Comparison of ENCODE assay signal across 17 mouse cellular contexts in genomic region chr13:52994197-52994881, GRCm38 (mm10). TPM values are rescaled to one million over a fixed set of nuclear protein-coding genes. Genes with fewer than 3 reads are reported as not detected.
A peak's percentile ranks its signal among the peaks of the same experiment; 100 is the strongest.
DNase-seq lines count a peak whose midpoint lies in the region; ATAC-seq and TF ChIP-seq lines count a peak whose summit lies in the region.
"Had no signal": no experiment of that assay in that cellular context is flagged by ENCODE, and none has a peak within 500 bp of the region (broad histone marks: within the 10 kb centered on the region; RNA-seq: fewer than 3 reads in every experiment).

No protein-coding gene starts in this region.

- no peak for DNase-seq in kidney, adult 18-20 months
- DNase-seq in Patski (ENCODE audit: low read depth, low spot score): peak; percentile 80
- peak; percentile 70 for DNase-seq in embryonic facial prominence, embryonic 14.5 days (ENCODE audit: low spot score)
- no peak for DNase-seq in liver, postnatal 0 days
- DNase-seq in urinary bladder, postnatal 4 days (ENCODE audit: low spot score in 2 of 2): no peak
- DNase-seq in layer of hippocampus, adult 11-12 months (ENCODE audit: low spot score): no peak
- DNase-seq: adrenal gland, postnatal 10 days; cerebellum, postnatal 14 days; gastrocnemius, postnatal 10 days; layer of hippocampus, adult 9-11 months; left cerebral cortex, postnatal 4 days; lung, postnatal 36 days had no signal

- no peaks in the 10 kb centered on the region for H3K9me3 ChIP-seq in kidney, embryonic 14.5 days (ENCODE audit: control insufficient read depth, low read length)
- H3K9me3 ChIP-seq in embryonic facial prominence, embryonic 14.5 days (ENCODE audit: control insufficient read depth, low read length): peaks cover 12% of the 10 kb centered on the region; the same call in 1 of the 2 replicates
- no peaks in the 10 kb centered on the region for H3K9me3 ChIP-seq in liver, postnatal 0 days (ENCODE audit: low read length)
- 0 out of 2 replicates have a peak, but pooled peaks cover 2% of the 10 kb centered on the region for H3K9me3 ChIP-seq in forebrain, embryonic 16.5 days (ENCODE audit: control insufficient read depth, low read length)
- H3K9me3 ChIP-seq: midbrain, embryonic 13.5 days; neural tube, embryonic 12.5 days had no signal

- peak; percentile 38; the same call in 1 of the 2 replicates for TF ChIP-seq EP300 in liver, postnatal 0 days (IDR thresholded peaks at IDR 0.05; ENCODE audit: low read depth)

- CTCF ChIA-PET in Patski (lab: Charles Lee): interaction anchor here (0.9 to 2.2 kb wide), 12 partner anchors 9 to 344 kb away, joined by 3 to 6 read pairs (median 3); partner anchors contain the start of gene Nfil3

- H3K27me3 ChIP-seq in kidney, embryonic 14.5 days (ENCODE audit: control insufficient read depth, insufficient read depth, low read length): no peaks in the 10 kb centered on the region
- no peaks in the 10 kb centered on the region for H3K27me3 ChIP-seq in Patski
- H3K27me3 ChIP-seq in embryonic facial prominence, embryonic 14.5 days (replicated peaks; ENCODE audit: control insufficient read depth, insufficient read depth, low read length): no peaks in the 10 kb centered on the region
- no peaks in the 10 kb centered on the region for H3K27me3 ChIP-seq in liver, postnatal 0 days (ENCODE audit: insufficient read depth, low read length)
- H3K27me3 ChIP-seq in forebrain, embryonic 16.5 days (replicated peaks; ENCODE audit: control insufficient read depth, insufficient read depth, low read length): no peaks in the 10 kb centered on the region
- H3K27me3 ChIP-seq: CH12.LX; midbrain, embryonic 13.5 days; neural tube, embryonic 12.5 days had no signal

- H3K36me3 ChIP-seq in kidney, embryonic 14.5 days (ENCODE audit: control insufficient read depth, insufficient read depth, low read length): no peaks in the 10 kb centered on the region
- H3K36me3 ChIP-seq in embryonic facial prominence, embryonic 14.5 days (ENCODE audit: control insufficient read depth, insufficient read depth, low read length): no peaks in the 10 kb centered on the region
- H3K36me3 ChIP-seq in liver, postnatal 0 days (replicated peaks; ENCODE audit: insufficient read depth, low read length): no peaks in the 10 kb centered on the region
- H3K36me3 ChIP-seq in forebrain, embryonic 16.5 days (ENCODE audit: control insufficient read depth, insufficient read depth): no peaks in the 10 kb centered on the region
- H3K36me3 ChIP-seq: midbrain, embryonic 13.5 days; neural tube, embryonic 12.5 days had no signal

- TF ChIP-seq CTCF in Patski (IDR thresholded peaks at IDR 0.05): no peak
- TF ChIP-seq CTCF in liver, postnatal 0 days (IDR thresholded peaks at IDR 0.05; ENCODE audit: low read depth): no peak

- no peak overlapping the region for H3K4me3 ChIP-seq in kidney, embryonic 14.5 days (ENCODE audit: low read length)
- no peak overlapping the region for H3K4me3 ChIP-seq in embryonic facial prominence, embryonic 14.5 days (ENCODE audit: low read depth, low read length)
- H3K4me3 ChIP-seq in liver, postnatal 0 days (ENCODE audit: low read depth, low read length): no peak overlapping the region
- H3K4me3 ChIP-seq in forebrain, embryonic 16.5 days (replicated peaks; ENCODE audit: low read length): no peak overlapping the region
- H3K4me3 ChIP-seq: midbrain, embryonic 13.5 days; neural tube, embryonic 12.5 days had no signal

- POLR2A ChIA-PET in Patski (lab: Charles Lee): interaction anchor here (0.9 to 1.6 kb wide), 3 partner anchors 11 to 40 kb away, joined by 3 to 5 read pairs (median 5); no protein-coding TSS in a partner anchor

- WGBS in kidney, embryonic 14.5 days: 54% methylated on average over 10 of the region's 10 CpGs
- WGBS in embryonic facial prominence, embryonic 14.5 days: 61% methylated on average over 10 of the region's 10 CpGs
- 64% methylated on average over 10 of the region's 10 CpGs for WGBS in liver, postnatal 0 days (ENCODE audit: insufficient replicate concordance)
- 90% methylated on average over 10 of the region's 10 CpGs for WGBS in forebrain, embryonic 16.5 days

- in situ Hi-C loops in Patski (cut with MboI; ENCODE audit: low pct_unique_long_range_greater_than_20kb): loop anchor here (25.0 kb wide), 1 partner anchor 757 kb away; no protein-coding TSS in a partner anchor

- H3K4me1 ChIP-seq in kidney, embryonic 14.5 days (ENCODE audit: control insufficient read depth, insufficient read depth, low read length): peaks cover 11% of the 10 kb centered on the region; the same call in 1 of the 2 replicates
- peaks cover 8% of the 10 kb centered on the region for H3K4me1 ChIP-seq in embryonic facial prominence, embryonic 14.5 days (ENCODE audit: control insufficient read depth, insufficient read depth, low read length)
- peaks cover 9% of the 10 kb centered on the region for H3K4me1 ChIP-seq in liver, postnatal 0 days (ENCODE audit: insufficient read depth)
- H3K4me1 ChIP-seq in forebrain, embryonic 16.5 days (replicated peaks; ENCODE audit: control insufficient read depth, insufficient read depth, low read length): no peaks in the 10 kb centered on the region
- H3K4me1 ChIP-seq: midbrain, embryonic 13.5 days; neural tube, embryonic 12.5 days had no signal

- peak; percentile 29; the same call in 1 of the 2 replicates for ATAC-seq in kidney, embryonic 14.5 days (ENCODE audit: low FRiP score, low TSS enrichment)
- ATAC-seq in Patski: peak; percentile 79
- peak; percentile 50 for ATAC-seq in embryonic facial prominence, embryonic 14.5 days (ENCODE audit: low read depth)
- ATAC-seq in liver, postnatal 0 days: peak; percentile 93
- no peak for ATAC-seq in forebrain, embryonic 16.5 days
- ATAC-seq: midbrain, embryonic 13.5 days had no signal

- 0 out of 2 replicates have a peak overlapping the region, but pooled peaks have one; percentile 24 for H3K27ac ChIP-seq in kidney, embryonic 14.5 days (ENCODE audit: low read depth, low read length)
- H3K27ac ChIP-seq in embryonic facial prominence, embryonic 14.5 days (replicated peaks; ENCODE audit: low read depth, low read length): no peak overlapping the region; the same call in 1 of the 2 replicates
- peak overlapping the region; percentile 72 for H3K27ac ChIP-seq in liver, postnatal 0 days (ENCODE audit: low read depth)
- no peak overlapping the region for H3K27ac ChIP-seq in forebrain, embryonic 16.5 days (ENCODE audit: low read length)
- H3K27ac ChIP-seq: midbrain, embryonic 13.5 days; neural tube, embryonic 12.5 days had no signal

- H3K9ac ChIP-seq in kidney, embryonic 14.5 days (ENCODE audit: low read depth, low read length): no peak overlapping the region
- no peak overlapping the region for H3K9ac ChIP-seq in embryonic facial prominence, embryonic 14.5 days (ENCODE audit: low read depth, low read length)
- H3K9ac ChIP-seq in liver, postnatal 0 days (replicated peaks): no peak overlapping the region
- H3K9ac ChIP-seq in forebrain, embryonic 16.5 days (replicated peaks; ENCODE audit: low read depth, low read length): no peak overlapping the region
- H3K9ac ChIP-seq: midbrain, embryonic 13.5 days; neural tube, embryonic 12.5 days had no signal

- no peak overlapping the region for H3K4me2 ChIP-seq in kidney, embryonic 14.5 days (replicated peaks; ENCODE audit: low read depth, low read length)
- H3K4me2 ChIP-seq in embryonic facial prominence, embryonic 14.5 days (ENCODE audit: low read depth, low read length): no peak overlapping the region
- no peak overlapping the region for H3K4me2 ChIP-seq in liver, postnatal 0 days (ENCODE audit: low read depth, low read length)
- no peak overlapping the region for H3K4me2 ChIP-seq in forebrain, embryonic 16.5 days (ENCODE audit: low read length)
- H3K4me2 ChIP-seq: midbrain, embryonic 13.5 days; neural tube, embryonic 12.5 days had no signal

RNA-seq across cellular contexts. Expression of gene Nfil3, which starts 13.5 kb away (rescaled TPM):
- 15.9 and 18.9 TPM in 2 replicates for polyA plus RNA-seq in kidney, embryonic 14.5 days (2014; fragmentation: Nextera tagmentation; extraction: Ambion mirVana)
- polyA plus RNA-seq in Patski (2021): 58.4 TPM
- polyA plus RNA-seq in embryonic facial prominence, embryonic 14.5 days (2014; fragmentation: Nextera tagmentation; extraction: Ambion mirVana): 27.2 and 30.4 TPM in 2 replicates
- polyA plus RNA-seq in liver, postnatal 0 days (2015; fragmentation: Nextera tagmentation; extraction: Ambion mirVana): 9.3 and 10.9 TPM in 2 replicates
- 58.8 and 67.1 TPM in 2 replicates for polyA plus RNA-seq in forebrain, embryonic 16.5 days (2015; fragmentation: Nextera tagmentation; extraction: Ambion mirVana)

Comparison
In these comparisons a context has a peak if more than half of its experiments do, and no peak if none do; other contexts are left out.
1. H3K27ac ChIP-seq: peak in kidney, embryonic 14.5 days (single experiment) and liver, postnatal 0 days (single experiment); none in embryonic facial prominence, embryonic 14.5 days (single experiment) and forebrain, embryonic 16.5 days (single experiment).
2. DNase-seq: peak in Patski (single experiment) and embryonic facial prominence, embryonic 14.5 days (single experiment); none in kidney, adult 18-20 months (single experiment), liver, postnatal 0 days (single experiment), urinary bladder, postnatal 4 days (0 of 2) and layer of hippocampus, adult 11-12 months (single experiment).